Mouse (Mus musculus): ENCODE measurements around the gene Ccdc85c. TPM values are rescaled to one million over a fixed set of nuclear protein-coding genes. Genes with fewer than 3 reads are reported as not detected.
A peak's percentile ranks its signal among the peaks of the same experiment; 100 is the strongest.

Ccdc85c gene
- polyA plus RNA-seq, 1 experiment from 2014 or later, result 8.3 TPM

DNA sequence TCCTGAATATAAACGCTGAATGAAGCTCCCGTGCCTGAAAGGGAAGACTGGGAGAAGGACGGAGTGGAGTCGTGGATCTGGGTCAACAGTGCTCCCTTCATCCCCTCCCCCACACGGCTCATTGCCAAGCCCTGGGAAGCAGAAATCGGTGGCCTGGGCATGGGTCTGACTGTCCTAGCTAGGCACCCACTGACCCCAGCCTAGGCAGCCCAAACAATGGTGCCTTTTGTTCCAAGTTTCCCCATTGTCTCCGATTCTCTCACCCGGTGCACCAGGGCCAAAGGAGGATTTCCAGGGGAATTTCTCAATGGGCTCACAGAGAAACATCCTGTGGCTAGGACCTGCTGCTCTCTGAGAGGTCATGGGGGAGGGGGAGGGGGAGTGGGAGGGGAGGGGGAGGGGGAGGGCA lies 19.7 kb downstream of the Ccdc85c start:
- 0 out of 2 replicates have a peak overlapping the region, but pooled peaks have one; percentile 20 for H3K4me2 ChIP-seq
- H3K9me3 ChIP-seq (ENCODE audit: low read depth, low read length), result no peaks in the 10 kb centered on the region
- 21% methylated on average over 8 of the region's 8 CpGs for WGBS
- peak overlapping the region; percentile 27; the same call in 1 of the 2 replicates for H3K27ac ChIP-seq (ENCODE audit: low read depth)
- no peaks in the 10 kb centered on the region for H3K36me3 ChIP-seq (ENCODE audit: insufficient read depth)
- ATAC-seq (ENCODE audit: insufficient read depth) (0 out of 2 replicates have a peak, but pooled peaks have one; percentile 4), DNase-seq (peak; percentile 50)
- H3K4me1 ChIP-seq (ENCODE audit: insufficient read depth), result peaks cover 4% of the 10 kb centered on the region; the same call in 1 of the 2 replicates
- no peak for TF ChIP-seq CTCF (IDR thresholded peaks at IDR 0.05; ENCODE audit: low read depth)
- no peak overlapping the region for H3K4me3 ChIP-seq (ENCODE audit: low read depth, low read length)
- H3K27me3 ChIP-seq (ENCODE audit: insufficient read depth, low read length), result no peaks in the 10 kb centered on the region
- H3K9ac ChIP-seq, result 0 out of 2 replicates have a peak overlapping the region, but pooled peaks have one; percentile 2

- Histone ChIP-seq H3K4me3 (ENCODE audit: low read depth, low read length) (no peak overlapping the region), H3K9me3 (ENCODE audit: low read depth, low read length) (no peaks in the 10 kb centered on the region), H3K27ac (ENCODE audit: low read depth) (no peak overlapping the region), H3K36me3 (ENCODE audit: insufficient read depth) (no peaks in the 10 kb centered on the region), H3K4me2 (no peak overlapping the region), H3K9ac (no peak overlapping the region), H3K27me3 (ENCODE audit: insufficient read depth, low read length) (no peaks in the 10 kb centered on the region), H3K4me1 (ENCODE audit: insufficient read depth) (peaks cover 9% of the 10 kb centered on the region; the same call in 1 of the 2 replicates)
- no peak for TF ChIP-seq CTCF (IDR thresholded peaks at IDR 0.05; ENCODE audit: low read depth)
- DNase-seq (no peak), ATAC-seq (ENCODE audit: insufficient read depth) (no peak)
- WGBS, result 62% methylated on average over 12 of the region's 12 CpGs
Measured at GRCm38 (mm10) chr12:108253042-108253441, 22.2 kb downstream of the Ccdc85c start.

- no peak overlapping the region for H3K4me3 ChIP-seq (ENCODE audit: low read depth, low read length)
- H3K4me2 ChIP-seq, result no peak overlapping the region
- DNase-seq (no peak), ATAC-seq (ENCODE audit: insufficient read depth) (no peak)
- H3K27ac ChIP-seq (ENCODE audit: low read depth), result no peak overlapping the region
- no peaks in the 10 kb centered on the region for H3K27me3 ChIP-seq (ENCODE audit: insufficient read depth, low read length)
- WGBS, result 72% methylated on average over 15 of the region's 15 CpGs
- peaks cover 12% of the 10 kb centered on the region; the same call in 1 of the 2 replicates for H3K4me1 ChIP-seq (ENCODE audit: insufficient read depth)
- H3K36me3 ChIP-seq (ENCODE audit: insufficient read depth), result no peaks in the 10 kb centered on the region
- no peaks in the 10 kb centered on the region for H3K9me3 ChIP-seq (ENCODE audit: low read depth, low read length)
- TF ChIP-seq CTCF (IDR thresholded peaks at IDR 0.05; ENCODE audit: low read depth), result no peak
- no peak overlapping the region for H3K9ac ChIP-seq
Measured at GRCm38 (mm10) chr12:108251825-108252542, 23.2 kb downstream of the Ccdc85c start.

DNA sequence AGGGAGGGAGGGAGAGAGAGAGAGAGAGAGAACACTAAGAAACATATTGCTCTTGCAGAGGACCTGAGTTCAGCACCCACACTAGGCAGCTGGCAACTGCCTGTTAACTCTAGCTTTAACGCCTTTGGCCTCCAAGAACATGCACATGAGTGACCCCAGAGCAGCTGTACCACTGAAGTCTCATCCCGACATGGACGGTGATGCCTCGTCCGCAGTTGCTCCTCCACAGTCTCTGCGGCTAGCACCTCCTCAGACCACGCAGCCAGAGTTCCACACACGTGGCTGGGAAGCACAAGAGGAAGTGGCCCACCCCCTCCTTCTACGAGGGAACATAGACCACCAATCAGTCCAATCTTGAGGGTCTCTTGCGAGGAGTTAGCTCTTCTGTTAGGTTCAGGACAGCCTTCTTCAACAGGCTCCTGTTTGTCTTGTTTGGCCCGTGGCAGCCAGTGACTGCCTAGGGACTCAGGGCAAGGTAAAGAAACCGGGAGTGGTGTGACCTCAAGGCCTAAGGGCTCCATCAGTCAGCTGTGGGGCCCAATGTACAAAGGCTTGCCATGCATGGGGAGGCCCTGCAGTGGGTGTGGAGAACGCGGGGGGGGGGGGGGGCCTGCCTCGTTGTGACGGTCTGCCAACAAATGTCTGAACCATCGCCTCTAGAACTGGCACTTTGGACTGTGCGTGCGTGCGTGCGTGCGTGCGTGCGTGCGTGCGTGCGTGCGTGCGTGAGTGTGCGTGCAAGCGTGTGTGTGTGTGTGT lies 24.0 kb downstream of the Ccdc85c start:
- no peak overlapping the region for H3K27ac ChIP-seq (ENCODE audit: low read depth)
- TF ChIP-seq CTCF (IDR thresholded peaks at IDR 0.05; ENCODE audit: low read depth), result no peak
- 78% methylated on average over 31 of the region's 31 CpGs for WGBS
- no peaks in the 10 kb centered on the region for H3K9me3 ChIP-seq (ENCODE audit: low read depth, low read length)
- ATAC-seq (ENCODE audit: insufficient read depth) (no peak), DNase-seq (no peak)
- H3K4me2 ChIP-seq, result no peak overlapping the region
- no peak overlapping the region for H3K9ac ChIP-seq
- no peaks in the 10 kb centered on the region for H3K36me3 ChIP-seq (ENCODE audit: insufficient read depth)
- no peaks in the 10 kb centered on the region for H3K27me3 ChIP-seq (ENCODE audit: insufficient read depth, low read length)
- H3K4me1 ChIP-seq (ENCODE audit: insufficient read depth), result peaks cover 16% of the 10 kb centered on the region; the same call in 1 of the 2 replicates
- H3K4me3 ChIP-seq (ENCODE audit: low read depth, low read length), result no peak overlapping the region

DNA sequence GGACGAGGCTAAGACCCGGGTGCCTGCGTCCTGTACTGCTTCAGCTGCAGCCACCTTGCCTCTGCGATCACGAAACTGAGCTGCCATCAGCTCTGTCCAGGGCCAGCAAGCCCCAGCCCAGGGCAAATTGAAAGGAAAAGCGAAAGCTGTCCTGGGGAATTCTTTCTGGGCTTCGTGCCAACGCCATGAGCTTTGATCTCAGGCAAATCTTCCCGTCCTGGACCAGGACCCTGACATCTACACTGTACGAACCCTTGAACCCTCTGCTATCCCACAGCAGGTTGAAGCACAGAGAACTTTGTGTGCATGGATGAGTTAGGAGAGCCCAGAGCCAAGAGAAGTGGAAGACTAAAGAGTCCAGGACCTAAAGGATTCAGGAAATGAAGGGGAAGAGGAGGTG lies 25.7 kb downstream of the Ccdc85c start:
- 29% methylated on average over 10 of the region's 10 CpGs for WGBS
- Histone ChIP-seq H3K4me2 (peak overlapping the region; percentile 3; the same call in 1 of the 2 replicates), H3K4me3 (ENCODE audit: low read depth, low read length) (no peak overlapping the region), H3K36me3 (ENCODE audit: insufficient read depth) (no peaks in the 10 kb centered on the region), H3K27ac (ENCODE audit: low read depth) (no peak overlapping the region), H3K4me1 (ENCODE audit: insufficient read depth) (peaks cover 31% of the 10 kb centered on the region), H3K9me3 (ENCODE audit: low read depth, low read length) (no peaks in the 10 kb centered on the region), H3K9ac (no peak overlapping the region), H3K27me3 (ENCODE audit: insufficient read depth, low read length) (no peaks in the 10 kb centered on the region)
- DNase-seq (peak; percentile 89), ATAC-seq (ENCODE audit: insufficient read depth) (peak; percentile 22)
- TF ChIP-seq CTCF (IDR thresholded peaks at IDR 0.05; ENCODE audit: low read depth), result no peak

DNA sequence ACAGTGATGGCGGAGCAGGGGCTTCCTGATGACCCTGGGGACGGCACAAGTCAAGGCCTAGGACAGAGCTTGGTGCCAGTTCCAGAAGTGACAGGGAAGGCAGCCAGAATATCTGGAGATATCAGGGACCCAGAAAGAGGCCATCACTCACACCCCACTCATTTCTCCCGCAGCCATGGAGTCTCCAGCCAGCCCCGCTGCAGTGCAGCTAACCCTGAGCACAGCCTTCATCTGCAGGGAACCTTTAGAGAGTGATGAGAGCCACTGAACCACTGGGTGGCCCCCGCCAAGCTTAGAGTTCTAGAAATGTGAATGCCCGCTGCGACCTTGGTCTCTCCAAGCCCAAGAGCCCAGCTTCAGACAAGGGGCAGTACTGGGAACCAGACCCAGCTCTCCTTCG lies 26.2 kb downstream of the Ccdc85c start:
- Histone ChIP-seq H3K36me3 (ENCODE audit: insufficient read depth) (no peaks in the 10 kb centered on the region), H3K9me3 (ENCODE audit: low read depth, low read length) (no peaks in the 10 kb centered on the region), H3K27ac (ENCODE audit: low read depth) (no peak overlapping the region), H3K4me3 (ENCODE audit: low read depth, low read length) (no peak overlapping the region), H3K9ac (no peak overlapping the region), H3K4me1 (ENCODE audit: insufficient read depth) (peaks cover 36% of the 10 kb centered on the region), H3K27me3 (ENCODE audit: insufficient read depth, low read length) (no peaks in the 10 kb centered on the region), H3K4me2 (no peak overlapping the region)
- no peak for TF ChIP-seq CTCF (IDR thresholded peaks at IDR 0.05; ENCODE audit: low read depth)
- DNase-seq, result no peak
- WGBS, result 89% methylated on average over 8 of the region's 8 CpGs
- ATAC-seq (ENCODE audit: insufficient read depth), result no peak
